Mouse (Mus musculus): ENCODE measurements around the gene Tex2.

- TF ChIP-seq POLR2A (IDR thresholded peaks at IDR 0.05; ENCODE audit: low read depth, low read length) (no peak), CTCF (IDR thresholded peaks at IDR 0.05; ENCODE audit: borderline replicate concordance, insufficient read depth, low read length) (no peak)
Observed at GRCm38 (mm10) chr11:106514446-106514845, 98.8 kb downstream of the Tex2 start.

All from embryonic fibroblast, embryonic 13.5 days (primary cell).